Mouse (Mus musculus) E14TG2a.4 (cell line): Measurements from ENCODE around the gene Tgm2.

Experiments used
- H3K27me3 ChIP-seq: 2 replicates; pipeline ENCODE4 v1.6.1; 2014; ENCODE audit warnings: low read length, control low read depth; ENCODE audit not compliant: insufficient read depth
- H3K36me3 ChIP-seq: 2 replicates; pipeline ENCODE4 v1.6.1; 2014; ENCODE audit warnings: low read length, control low read depth; ENCODE audit not compliant: insufficient read depth
- H3K4me1 ChIP-seq: replicated peaks from 2 replicates; pipeline ENCODE4 v1.6.1; 2014; ENCODE audit warnings: low read depth, low read length, control low read depth
- H3K4me3 ChIP-seq: replicated peaks from 2 replicates; pipeline ENCODE4 v1.5.1; 2014; ENCODE audit warnings: mild to moderate bottlenecking, low read length
- H3K9me3 ChIP-seq: 2 replicates; pipeline ENCODE4 v1.6.1; 2014; ENCODE audit warnings: low read length, control low read depth
- CTCF ChIP-seq: conservative IDR thresholded peaks from 2 replicates; pipeline ENCODE4 v1.5.1; 2014; ENCODE audit warnings: low read length
- NANOG ChIP-seq: IDR thresholded peaks from 2 replicates; pipeline ENCODE4 v1.6.1; 2014; ENCODE audit warnings: borderline replicate concordance, low read length, mixed read lengths
- POU5F1 ChIP-seq: IDR thresholded peaks from 2 replicates; pipeline ENCODE4 v1.6.1; 2014; ENCODE audit warnings: low read length, borderline replicate concordance

The Tgm2 gene

DNA sequence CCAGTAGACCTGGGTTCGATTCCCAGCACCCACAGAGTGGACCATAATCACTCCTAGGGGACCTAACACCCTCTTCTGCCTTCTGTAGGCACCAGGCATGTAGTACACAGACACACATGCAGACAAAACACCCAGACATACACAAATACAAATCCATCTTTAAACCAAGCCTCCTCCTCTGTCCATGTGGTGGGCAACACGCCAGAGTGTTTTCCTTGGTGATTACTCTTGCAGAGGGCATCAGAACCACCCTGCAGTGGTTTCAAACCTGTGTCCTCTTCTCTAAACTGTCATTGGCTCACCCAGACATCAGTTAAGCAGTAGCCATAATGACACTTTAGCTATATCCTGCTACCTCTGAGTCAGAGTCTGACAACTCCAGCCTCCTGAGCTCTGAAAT, 24.2 kb upstream of the Tgm2 start:
- no peak for TF ChIP-seq NANOG
- TF ChIP-seq POU5F1: no peak
- TF ChIP-seq CTCF: no peak
- Histone ChIP-seq H3K9me3 (peaks cover 8% of the 10 kb centered on the region; the same call in 1 of the 2 replicates), H3K4me3 (no peak overlapping the region), H3K4me1 (peaks cover 27% of the 10 kb centered on the region), H3K27me3 (0 out of 2 replicates have a peak, but pooled peaks cover 2% of the 10 kb centered on the region), H3K36me3 (no peaks in the 10 kb centered on the region)

GRCm38 (mm10) chr2:158169771-158170170, 23.5 kb upstream of the Tgm2 start:
- TF ChIP-seq CTCF (no peak), POU5F1 (no peak), NANOG (no peak)
- peaks cover 27% of the 10 kb centered on the region for H3K4me1 ChIP-seq
- peaks cover 3% of the 10 kb centered on the region; the same call in 1 of the 2 replicates for H3K9me3 ChIP-seq
- H3K27me3 ChIP-seq: 0 out of 2 replicates have a peak, but pooled peaks cover 2% of the 10 kb centered on the region
- no peak overlapping the region for H3K4me3 ChIP-seq
- H3K36me3 ChIP-seq: no peaks in the 10 kb centered on the region

DNA sequence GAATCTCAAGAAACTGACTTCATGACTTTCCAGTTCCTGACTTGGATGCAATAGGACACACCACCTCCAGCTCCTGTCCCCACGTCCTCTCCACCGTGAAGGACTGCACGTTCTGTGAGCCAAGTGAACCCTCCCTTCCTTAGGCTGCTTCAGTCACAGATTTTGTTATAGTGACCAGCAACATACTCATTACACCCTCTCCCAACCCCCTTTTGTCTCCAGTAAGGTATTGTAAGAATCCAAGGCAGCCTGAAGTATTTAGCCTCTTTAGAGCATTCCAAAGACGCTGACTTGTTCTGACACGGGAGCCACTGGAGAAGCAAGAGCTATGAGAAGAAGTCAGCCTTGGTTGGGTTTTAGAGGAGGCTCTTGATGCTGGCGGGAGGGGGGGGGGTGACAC, 23.1 kb upstream of the Tgm2 start:
- 0 out of 2 replicates have a peak, but pooled peaks cover 1% of the 10 kb centered on the region for H3K27me3 ChIP-seq
- H3K36me3 ChIP-seq: no peaks in the 10 kb centered on the region
- no peaks in the 10 kb centered on the region for H3K9me3 ChIP-seq
- peaks cover 27% of the 10 kb centered on the region for H3K4me1 ChIP-seq
- no peak for TF ChIP-seq NANOG
- no peak for TF ChIP-seq CTCF
- no peak for TF ChIP-seq POU5F1
- H3K4me3 ChIP-seq: no peak overlapping the region

- TF ChIP-seq CTCF (no peak), NANOG (no peak), POU5F1 (no peak)
- Histone ChIP-seq H3K36me3 (no peaks in the 10 kb centered on the region), H3K4me1 (peaks cover 27% of the 10 kb centered on the region), H3K4me3 (no peak overlapping the region), H3K27me3 (no peaks in the 10 kb centered on the region), H3K9me3 (no peaks in the 10 kb centered on the region)
Observed at GRCm38 (mm10) chr2:158168741-158169211, 22.5 kb upstream of the Tgm2 start.

- no peak overlapping the region for H3K4me3 ChIP-seq
- peaks cover 27% of the 10 kb centered on the region for H3K4me1 ChIP-seq
- no peak for TF ChIP-seq POU5F1
- no peaks in the 10 kb centered on the region for H3K27me3 ChIP-seq
- H3K36me3 ChIP-seq: no peaks in the 10 kb centered on the region
- no peaks in the 10 kb centered on the region for H3K9me3 ChIP-seq
Observed at GRCm38 (mm10) chr2:158167496-158168205, 21.4 kb upstream of the Tgm2 start.

- Histone ChIP-seq H3K36me3 (no peaks in the 10 kb centered on the region), H3K27me3 (no peaks in the 10 kb centered on the region), H3K4me1 (peaks cover 35% of the 10 kb centered on the region), H3K4me3 (no peak overlapping the region), H3K9me3 (no peaks in the 10 kb centered on the region)
- TF ChIP-seq NANOG (no peak), CTCF (no peak), POU5F1 (no peak)
Observed at GRCm38 (mm10) chr2:158166628-158167027, 20.4 kb upstream of the Tgm2 start.

DNA sequence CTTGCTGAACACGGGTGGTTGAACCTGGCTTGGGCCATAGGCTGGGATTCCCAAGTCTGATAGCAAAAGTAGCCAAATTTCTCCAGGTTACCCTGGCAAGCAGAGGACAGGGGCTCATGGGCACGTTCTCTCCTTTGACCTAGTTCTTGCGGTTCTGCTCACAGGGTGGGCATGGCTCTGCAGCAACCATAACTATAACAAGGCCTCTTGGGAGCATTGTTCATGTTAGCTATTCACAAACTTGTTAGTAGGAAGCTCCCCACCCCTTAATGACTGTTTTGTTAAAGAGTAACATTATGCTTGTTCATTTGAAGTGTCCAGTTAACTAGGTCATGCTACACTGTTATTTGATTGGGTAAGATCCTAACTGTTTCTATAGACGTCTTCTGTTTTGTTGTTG, 19.5 kb upstream of the Tgm2 start:
- no peaks in the 10 kb centered on the region for H3K36me3 ChIP-seq

GRCm38 (mm10) chr2:158163034-158163433, 16.8 kb upstream of the Tgm2 start:
- Histone ChIP-seq H3K4me1 (peaks cover 36% of the 10 kb centered on the region), H3K27me3 (no peaks in the 10 kb centered on the region), H3K9me3 (no peaks in the 10 kb centered on the region), H3K4me3 (no peak overlapping the region), H3K36me3 (no peaks in the 10 kb centered on the region)
- TF ChIP-seq CTCF: no peak
- no peak for TF ChIP-seq POU5F1
- no peak for TF ChIP-seq NANOG

More for the DNA sequence above, 19.5 kb upstream of the Tgm2 start:
- Histone ChIP-seq H3K4me3 (no peak overlapping the region), H3K9me3 (no peaks in the 10 kb centered on the region), H3K27me3 (no peaks in the 10 kb centered on the region), H3K4me1 (peaks cover 39% of the 10 kb centered on the region)
- TF ChIP-seq NANOG (no peak), CTCF (no peak), POU5F1 (no peak)

DNA sequence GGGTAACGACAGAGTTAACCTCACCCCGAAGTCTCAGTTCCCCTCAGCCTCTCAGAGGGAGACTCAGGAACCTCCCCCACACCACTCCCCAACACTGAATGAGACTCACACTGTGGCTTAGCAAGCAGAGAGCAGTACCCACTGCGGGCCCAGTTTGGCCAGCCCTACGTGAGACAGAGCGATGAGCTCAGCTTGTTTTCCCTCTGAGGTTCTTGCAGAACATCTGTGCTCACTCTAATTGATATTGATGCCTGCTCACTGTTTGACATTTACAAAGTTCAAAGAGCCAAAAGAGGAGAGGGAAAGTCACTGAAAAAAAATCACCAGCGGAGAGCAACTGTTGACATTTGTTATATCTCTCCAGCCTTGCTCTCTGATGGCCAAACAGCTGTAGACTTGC, 15.5 kb upstream of the Tgm2 start:
- H3K4me3 ChIP-seq: no peak overlapping the region
- peaks cover 46% of the 10 kb centered on the region for H3K4me1 ChIP-seq
- H3K27me3 ChIP-seq: no peaks in the 10 kb centered on the region
- H3K9me3 ChIP-seq: no peaks in the 10 kb centered on the region
- no peak for TF ChIP-seq CTCF
- no peak for TF ChIP-seq NANOG
- no peak for TF ChIP-seq POU5F1
- no peaks in the 10 kb centered on the region for H3K36me3 ChIP-seq
